Mouse (Mus musculus) hindbrain, embryonic 13.5 days (tissue): ENCODE results near the gene Syt13. TPM values are rescaled to one million over a fixed set of nuclear protein-coding genes. Genes with fewer than 3 reads are reported as not detected.

Experiments used
- ATAC-seq: fragments of 200-750 bp; cut with Nextera tagmentation; 2 replicates; pipeline ENCODE4 v1.8.0; 2017; ENCODE audit warnings: moderate TSS enrichment; ENCODE audit not compliant: low FRiP score
- H3K27ac ChIP-seq: fragments of 300-500 bp; sonication (generic); 2 replicates; pipeline ENCODE4 v1.5.1; 2015; ENCODE audit warnings: inconsistent platforms, mild to moderate bottlenecking, moderate library complexity
- H3K27me3 ChIP-seq: fragments of 300-500 bp; sonication (generic); 2 replicates; pipeline ENCODE4 v1.6.1; 2015; ENCODE audit warnings: mild to moderate bottlenecking, inconsistent platforms
- H3K36me3 ChIP-seq: fragments of 300-500 bp; sonication (generic); 2 replicates; pipeline ENCODE4 v1.6.1; 2015; ENCODE audit warnings: mild to moderate bottlenecking, inconsistent platforms
- H3K4me1 ChIP-seq: fragments of 300-500 bp; sonication (generic); replicated peaks from 2 replicates; pipeline ENCODE4 v1.6.1; 2015; ENCODE audit warnings: inconsistent platforms
- H3K4me2 ChIP-seq: fragments of 300-500 bp; sonication (generic); 2 replicates; pipeline ENCODE4 v1.6.1; 2015; ENCODE audit warnings: inconsistent platforms, mild to moderate bottlenecking, moderate library complexity
- H3K4me3 ChIP-seq: fragments of 300-500 bp; sonication (generic); 2 replicates; pipeline ENCODE4 v1.5.1; 2015; ENCODE audit warnings: mild to moderate bottlenecking, inconsistent platforms
- H3K9ac ChIP-seq: fragments of 300-500 bp; sonication (generic); 2 replicates; pipeline ENCODE4 v1.6.1; 2015; ENCODE audit warnings: mild to moderate bottlenecking, inconsistent platforms
- H3K9me3 ChIP-seq: fragments of 300-500 bp; sonication (generic); 2 replicates; pipeline ENCODE4 v1.6.1; 2016; ENCODE audit warnings: inconsistent platforms
- WGBS: fragments of 180-500 bp; shearing (Covaris S2); methylation state at CpG from one replicate; pipeline ENCODE4 v1.1.7; 2015; 5-methylcytosine and 5-hydroxymethylcytosine counted together
- polyA plus RNA-seq: library from polyadenylated mRNA; unstranded; fragments of >200 nt; fragmentation: Nextera tagmentation; extraction: Ambion mirVana; gene quantifications from 2 replicates; pipeline ENCODE4 v1.2.1, GENCODE M21; 2015

Syt13 gene
- 24.7 and 26.6 TPM in 2 replicates for polyA plus RNA-seq

- ATAC-seq = peak; percentile 50
- peaks cover 25% of the 10 kb centered on the region; the same call in 1 of the 2 replicates for H3K27me3 ChIP-seq
- H3K4me2 ChIP-seq = peak within 1 kb of the TSS; percentile 78
- H3K27ac ChIP-seq = peak within 1 kb of the TSS; percentile 69
- H3K36me3 ChIP-seq = no peaks in the 10 kb centered on the region
- no peaks in the 10 kb centered on the region for H3K9me3 ChIP-seq
- H3K9ac ChIP-seq = peak within 1 kb of the TSS; percentile 78
- peak within 1 kb of the TSS; percentile 48 for H3K4me3 ChIP-seq
- peaks cover 73% of the 10 kb centered on the region for H3K4me1 ChIP-seq
- WGBS = under 1% methylated on average over 38 of the region's 38 CpGs
These were observed at the start of gene Syt13 for GRCm38 (mm10) chr2:92914933-92915553. Syt13 (plus strand) TSS chr2:92915098.

- Histone ChIP-seq H3K9me3 (no peaks in the 10 kb centered on the region), H3K4me2 (no peak overlapping the region), H3K9ac (no peak overlapping the region), H3K36me3 (no peaks in the 10 kb centered on the region), H3K4me3 (no peak overlapping the region), H3K27ac (no peak overlapping the region), H3K4me1 (peaks cover 20% of the 10 kb centered on the region), H3K27me3 (no peaks in the 10 kb centered on the region)
- ATAC-seq = no peak
- 32% methylated on average over 2 of the region's 2 CpGs for WGBS
These were observed 48.3 kb upstream of the Syt13 start for GRCm38 (mm10) chr2:92866616-92867015.

GRCm38 (mm10) chr2:92870139-92870836 lies 44.6 kb upstream of the Syt13 start:
- Histone ChIP-seq H3K4me3 (no peak overlapping the region), H3K27ac (peak overlapping the region; percentile 88), H3K4me1 (peaks cover 20% of the 10 kb centered on the region), H3K9me3 (no peaks in the 10 kb centered on the region), H3K4me2 (no peak overlapping the region), H3K36me3 (no peaks in the 10 kb centered on the region), H3K27me3 (0 out of 2 replicates have a peak, but pooled peaks cover 8% of the 10 kb centered on the region), H3K9ac (no peak overlapping the region)
- peak; percentile 69; the same call in 1 of the 2 replicates for ATAC-seq
- 16% methylated on average over 10 of the region's 10 CpGs for WGBS

DNA sequence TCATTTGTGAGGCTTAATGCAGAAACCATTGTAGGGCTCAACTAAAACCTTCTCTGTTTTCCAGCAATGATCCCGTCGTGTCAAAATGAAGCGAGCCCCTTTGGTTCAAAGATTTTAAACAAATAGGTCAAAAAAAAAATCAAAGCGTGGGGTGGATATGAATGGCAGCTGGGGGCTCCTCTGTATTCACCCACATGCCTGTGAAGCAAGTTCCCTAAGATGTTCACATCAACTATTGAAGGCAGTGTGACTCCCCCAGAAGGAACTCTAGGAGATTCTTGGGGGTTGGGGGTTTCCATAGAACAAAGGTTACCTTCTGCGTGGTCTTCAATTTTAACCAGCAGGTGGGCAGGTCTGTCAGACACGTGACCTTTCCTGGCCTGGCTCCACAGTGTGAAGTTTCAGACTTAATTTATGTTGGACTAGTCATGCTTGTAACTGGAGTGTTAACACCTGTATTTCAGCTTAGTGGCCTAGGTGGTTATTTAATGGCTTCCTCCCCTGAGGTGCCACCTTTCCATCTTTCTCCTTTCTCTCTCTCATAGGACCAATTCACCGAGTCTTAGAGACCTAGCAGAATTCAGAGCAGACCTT lies 43.7 kb upstream of the Syt13 start:
- 41% methylated on average over 7 of the region's 7 CpGs for WGBS
- no peaks in the 10 kb centered on the region for H3K9me3 ChIP-seq
- 0 out of 2 replicates have a peak, but pooled peaks cover 8% of the 10 kb centered on the region for H3K27me3 ChIP-seq
- peak overlapping the region; percentile 88 for H3K27ac ChIP-seq
- no peak overlapping the region for H3K4me2 ChIP-seq
- H3K4me1 ChIP-seq = peaks cover 20% of the 10 kb centered on the region
- H3K9ac ChIP-seq = no peak overlapping the region
- H3K4me3 ChIP-seq = no peak overlapping the region
- no peaks in the 10 kb centered on the region for H3K36me3 ChIP-seq
- no peak for ATAC-seq

GRCm38 (mm10) chr2:92872652-92873051 lies 42.2 kb upstream of the Syt13 start:
- WGBS = 92% methylated on average over 4 of the region's 4 CpGs
- peaks cover 27% of the 10 kb centered on the region for H3K4me1 ChIP-seq
- no peaks in the 10 kb centered on the region for H3K36me3 ChIP-seq
- no peak overlapping the region for H3K4me3 ChIP-seq
- no peak overlapping the region for H3K9ac ChIP-seq
- no peak overlapping the region for H3K27ac ChIP-seq
- 0 out of 2 replicates have a peak, but pooled peaks cover 8% of the 10 kb centered on the region for H3K27me3 ChIP-seq
- no peak for ATAC-seq
- H3K9me3 ChIP-seq = no peaks in the 10 kb centered on the region
- H3K4me2 ChIP-seq = no peak overlapping the region

DNA sequence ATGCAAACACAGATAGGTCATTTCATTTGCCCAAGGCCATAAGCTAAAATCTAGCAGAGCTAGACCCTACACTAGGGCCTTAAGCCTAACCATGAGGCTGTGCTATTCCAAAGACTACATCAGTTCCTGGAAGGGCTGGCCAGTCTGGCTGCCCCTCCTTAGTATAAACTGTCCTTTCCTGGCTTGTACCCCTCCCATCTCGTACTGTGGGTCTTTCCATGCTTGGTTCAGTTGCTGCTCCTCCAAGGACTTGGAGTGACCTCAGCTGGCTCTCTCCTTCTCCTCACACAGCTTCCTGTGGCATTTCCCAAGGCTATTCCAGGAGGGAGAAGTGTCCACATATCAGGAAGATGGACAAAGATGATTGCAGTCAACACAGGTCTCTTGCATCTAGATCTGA lies 40.3 kb upstream of the Syt13 start:
- H3K4me2 ChIP-seq = no peak overlapping the region
- ATAC-seq = no peak
- H3K4me1 ChIP-seq = peaks cover 26% of the 10 kb centered on the region
- H3K27ac ChIP-seq = no peak overlapping the region
- WGBS = 75% methylated on average over 1 of the region's 1 CpGs
- peaks cover 14% of the 10 kb centered on the region; the same call in 1 of the 2 replicates for H3K27me3 ChIP-seq
- no peak overlapping the region for H3K9ac ChIP-seq
- H3K9me3 ChIP-seq = no peaks in the 10 kb centered on the region
- H3K36me3 ChIP-seq = no peaks in the 10 kb centered on the region
- H3K4me3 ChIP-seq = no peak overlapping the region

DNA sequence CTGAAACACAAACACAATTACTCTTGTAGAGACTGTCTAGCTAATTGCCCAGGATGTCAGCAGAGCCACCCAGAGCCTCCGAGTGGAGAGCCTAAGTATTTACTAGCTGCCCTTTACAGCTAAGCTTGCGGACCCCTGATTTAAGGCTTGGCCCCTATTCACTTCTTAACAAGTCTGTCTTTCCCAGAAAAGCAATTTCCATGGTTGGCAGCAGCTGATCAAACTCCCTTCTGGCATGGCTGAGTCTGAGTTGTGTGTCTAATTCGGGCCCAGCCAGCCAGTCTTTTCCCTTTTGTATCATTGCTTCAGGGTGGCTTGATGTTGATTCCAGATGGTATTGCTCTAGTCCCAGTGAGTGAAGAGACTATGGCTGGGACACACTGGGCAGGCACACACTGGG lies 37.4 kb upstream of the Syt13 start:
- no peak for ATAC-seq
- Histone ChIP-seq H3K9ac (no peak overlapping the region), H3K9me3 (no peaks in the 10 kb centered on the region), H3K27me3 (peaks cover 20% of the 10 kb centered on the region), H3K36me3 (no peaks in the 10 kb centered on the region), H3K4me1 (peaks cover 7% of the 10 kb centered on the region; the same call in 1 of the 2 replicates), H3K4me2 (no peak overlapping the region), H3K27ac (0 out of 2 replicates have a peak overlapping the region, but pooled peaks have one; percentile 8), H3K4me3 (no peak overlapping the region)
- whole genome bisulfite sequencing = 35% methylated on average over 3 of the region's 3 CpGs

DNA sequence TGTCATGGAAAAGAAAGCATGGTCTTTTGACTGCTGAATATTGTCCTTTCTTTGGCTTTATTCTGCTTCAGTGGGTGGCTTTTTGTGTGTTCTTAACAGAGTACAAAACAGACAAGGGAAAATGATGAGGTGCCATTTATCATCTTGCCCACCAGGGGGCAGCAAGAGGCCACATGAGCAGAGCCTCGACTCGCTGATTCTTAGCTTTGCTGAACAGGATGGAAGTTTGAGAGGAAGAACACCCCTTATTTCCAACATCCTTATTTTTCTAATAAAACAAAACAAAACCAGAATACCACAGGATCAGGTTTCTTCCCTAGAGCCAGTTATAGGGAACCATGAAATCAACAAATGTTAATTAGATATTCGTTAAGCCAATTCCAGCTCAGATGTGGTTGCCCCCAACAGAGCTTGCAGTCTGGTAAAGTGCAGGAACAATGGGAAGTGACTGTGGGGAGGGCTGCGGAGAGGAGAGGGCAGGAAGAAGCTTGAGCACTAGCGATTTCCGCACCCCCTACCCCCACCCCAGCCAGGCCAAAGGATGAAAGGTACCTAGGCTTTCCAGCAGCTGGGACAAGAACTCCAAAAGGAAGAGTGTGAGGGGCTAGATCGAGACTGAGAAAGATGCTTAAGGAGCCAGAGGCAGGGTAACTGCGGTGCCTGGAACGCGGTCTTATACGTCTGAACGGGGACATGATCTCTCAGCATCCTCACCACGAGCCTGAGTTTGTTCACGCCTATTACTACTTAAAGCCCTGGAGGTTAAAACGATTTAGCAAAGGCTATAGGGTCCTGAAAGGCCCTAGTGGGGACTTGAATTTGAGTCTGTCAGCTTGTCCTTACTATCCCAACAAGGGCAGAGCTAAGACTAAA lies 31.6 kb upstream of the Syt13 start:
- Histone ChIP-seq H3K27ac (peak overlapping the region; percentile 48; the same call in 1 of the 2 replicates), H3K4me1 (peaks cover 11% of the 10 kb centered on the region), H3K4me2 (peak overlapping the region; percentile 34; the same call in 1 of the 2 replicates), H3K27me3 (peaks cover 19% of the 10 kb centered on the region), H3K9ac (no peak overlapping the region), H3K9me3 (no peaks in the 10 kb centered on the region), H3K36me3 (no peaks in the 10 kb centered on the region), H3K4me3 (no peak overlapping the region)
- ATAC-seq = peak; percentile 62
- 1% methylated on average over 15 of the region's 15 CpGs for WGBS

DNA sequence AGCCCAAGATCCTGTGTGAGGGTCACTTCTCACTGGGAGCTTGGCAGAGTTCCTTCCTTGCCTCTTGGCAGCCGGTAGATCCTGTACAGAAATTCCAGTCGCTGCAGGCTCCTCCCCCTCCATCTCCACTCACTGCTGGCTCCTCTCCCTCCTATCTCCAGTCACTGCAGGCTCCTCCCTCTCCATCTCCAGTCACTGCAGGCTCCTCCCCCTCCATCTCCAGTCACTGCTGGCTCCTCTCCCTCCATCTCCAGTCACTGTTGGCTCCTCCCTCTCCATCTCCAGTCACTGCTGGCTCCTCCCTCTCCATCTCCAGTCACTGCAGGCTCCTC lies 31.0 kb upstream of the Syt13 start:
- H3K4me2 ChIP-seq = no peak overlapping the region

GRCm38 (mm10) chr2:92884976-92885375 lies 29.9 kb upstream of the Syt13 start:
- Histone ChIP-seq H3K4me3 (no peak overlapping the region), H3K4me2 (no peak overlapping the region), H3K9ac (no peak overlapping the region), H3K36me3 (no peaks in the 10 kb centered on the region), H3K27me3 (peaks cover 13% of the 10 kb centered on the region), H3K4me1 (peaks cover 11% of the 10 kb centered on the region), H3K9me3 (no peaks in the 10 kb centered on the region), H3K27ac (no peak overlapping the region)
- WGBS = 93% methylated on average over 6 of the region's 6 CpGs
- no peak for ATAC-seq

More for the DNA sequence above, 31.0 kb upstream of the Syt13 start:
- Histone ChIP-seq H3K27me3 (peaks cover 17% of the 10 kb centered on the region), H3K9me3 (no peaks in the 10 kb centered on the region), H3K4me1 (peaks cover 11% of the 10 kb centered on the region), H3K4me3 (no peak overlapping the region), H3K36me3 (no peaks in the 10 kb centered on the region), H3K9ac (no peak overlapping the region), H3K27ac (no peak overlapping the region)
- WGBS = 0% methylated on average over 2 of the region's 2 CpGs
- ATAC-seq = peak; percentile 53; the same call in 1 of the 2 replicates

DNA sequence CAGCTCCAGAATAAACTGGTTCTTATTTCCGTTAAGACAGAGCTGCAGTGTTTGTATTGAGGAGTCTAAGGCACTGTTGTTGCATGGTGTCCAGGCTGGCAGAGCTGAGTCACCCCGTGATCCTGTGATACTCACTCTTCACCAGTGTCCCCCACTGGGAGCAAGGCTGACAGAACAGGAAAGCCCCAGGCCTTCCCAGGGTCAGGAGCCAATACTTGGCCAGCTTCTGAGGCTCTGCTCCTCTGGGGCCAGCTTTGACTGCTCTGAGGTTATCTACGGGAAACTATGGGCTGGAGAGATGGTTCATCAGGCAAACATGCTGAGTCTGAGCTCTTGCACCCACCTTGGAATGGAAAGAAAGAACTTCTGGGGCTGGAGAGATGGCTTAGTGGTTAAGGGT lies 28.0 kb upstream of the Syt13 start:
- WGBS = 79% methylated on average over 3 of the region's 3 CpGs
- no peak for ATAC-seq
- Histone ChIP-seq H3K27me3 (peaks cover 11% of the 10 kb centered on the region; the same call in 1 of the 2 replicates), H3K27ac (no peak overlapping the region), H3K9ac (no peak overlapping the region), H3K4me3 (no peak overlapping the region), H3K4me1 (peaks cover 11% of the 10 kb centered on the region), H3K4me2 (no peak overlapping the region), H3K9me3 (no peaks in the 10 kb centered on the region), H3K36me3 (no peaks in the 10 kb centered on the region)

DNA sequence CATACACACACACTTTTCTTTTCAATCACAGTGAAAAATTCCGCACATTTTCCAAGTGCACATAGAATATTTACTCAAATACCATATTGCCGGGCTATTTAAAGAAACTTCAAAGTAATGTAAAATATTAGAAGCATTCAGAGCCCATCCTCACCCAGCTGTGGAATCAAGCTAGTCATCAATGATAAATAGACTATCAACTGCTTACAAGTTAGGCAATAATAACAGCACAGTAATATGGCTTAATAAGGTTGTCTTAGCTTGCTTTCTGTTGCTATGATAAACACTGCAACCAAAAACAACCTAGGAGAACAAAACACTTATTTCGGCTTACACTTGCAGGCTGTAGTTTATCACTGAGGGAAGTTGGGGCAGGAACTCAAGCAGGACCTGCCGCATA lies 22.4 kb upstream of the Syt13 start:
- ATAC-seq = no peak
- no peaks in the 10 kb centered on the region for H3K4me1 ChIP-seq
- H3K27me3 ChIP-seq = 0 out of 2 replicates have a peak, but pooled peaks cover 4% of the 10 kb centered on the region
- no peaks in the 10 kb centered on the region for H3K36me3 ChIP-seq
- no peaks in the 10 kb centered on the region for H3K9me3 ChIP-seq
- WGBS = 92% methylated on average over 4 of the region's 4 CpGs
- no peak overlapping the region for H3K27ac ChIP-seq
- no peak overlapping the region for H3K4me3 ChIP-seq
- no peak overlapping the region for H3K9ac ChIP-seq
- H3K4me2 ChIP-seq = no peak overlapping the region
